Mouse (Mus musculus): Measurements from ENCODE around the gene Stk16. TPM values are rescaled to one million over a fixed set of nuclear protein-coding genes. Genes with fewer than 3 reads are reported as not detected.

Gene Stk16
- total RNA-seq, 2 experiments from 2014 or later = 90.5 to 91.4 TPM

DNA sequence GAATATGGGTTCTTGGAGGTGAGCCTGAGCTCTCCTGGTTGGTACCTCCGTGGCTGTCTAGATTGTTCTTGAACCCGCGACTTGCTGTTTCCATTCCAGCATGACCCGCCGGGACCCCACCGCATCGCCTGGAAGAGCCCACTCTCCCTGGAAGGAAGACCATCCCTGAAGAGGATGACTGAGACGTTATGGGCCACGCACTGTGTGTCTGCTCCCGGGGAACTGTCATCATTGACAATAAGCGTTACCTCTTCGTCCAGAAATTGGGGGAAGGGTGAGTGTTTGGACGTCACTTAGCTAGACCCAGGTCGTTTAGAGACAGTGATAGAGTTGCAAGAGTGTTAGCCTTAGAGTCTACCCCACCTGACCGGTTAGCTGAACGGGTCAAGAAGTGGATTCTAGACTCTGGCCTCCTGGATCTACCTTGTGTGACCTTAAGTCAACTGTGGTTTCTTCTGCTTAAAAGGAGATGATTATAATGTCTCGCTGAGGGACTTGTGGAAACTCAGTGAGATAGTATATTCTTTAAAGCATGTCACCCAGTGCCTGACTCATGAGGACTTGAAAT, 587 bp downstream of the Stk16 start:
- DNase-seq (ENCODE audit: low spot score in 2 of 2) = no peak

GRCm38 (mm10) chr1:75212542-75212941, 1.9 kb downstream of the Stk16 start:
- no peak for DNase-seq (ENCODE audit: low spot score in 2 of 2)

DNA sequence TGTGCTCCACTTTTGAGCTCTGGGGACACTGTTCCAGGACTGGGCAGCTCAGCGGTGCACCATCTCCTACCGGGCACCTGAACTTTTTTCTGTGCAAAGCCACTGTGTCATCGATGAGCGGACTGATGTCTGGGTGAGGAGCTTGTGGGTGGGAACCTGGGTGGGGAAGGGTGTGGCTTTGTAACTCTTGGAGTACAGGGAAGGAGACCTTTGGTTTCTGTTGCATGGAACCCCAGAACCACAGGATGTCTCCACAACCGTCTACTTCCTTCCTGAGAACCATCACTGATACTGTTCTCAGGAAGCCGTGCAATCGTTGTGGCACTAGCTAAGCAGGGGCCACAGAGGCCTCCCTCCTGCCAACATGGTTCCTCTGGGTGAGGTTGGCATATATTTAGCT, 2.5 kb downstream of the Stk16 start:
- DNase-seq (ENCODE audit: low spot score in 2 of 2) = no peak

DNA sequence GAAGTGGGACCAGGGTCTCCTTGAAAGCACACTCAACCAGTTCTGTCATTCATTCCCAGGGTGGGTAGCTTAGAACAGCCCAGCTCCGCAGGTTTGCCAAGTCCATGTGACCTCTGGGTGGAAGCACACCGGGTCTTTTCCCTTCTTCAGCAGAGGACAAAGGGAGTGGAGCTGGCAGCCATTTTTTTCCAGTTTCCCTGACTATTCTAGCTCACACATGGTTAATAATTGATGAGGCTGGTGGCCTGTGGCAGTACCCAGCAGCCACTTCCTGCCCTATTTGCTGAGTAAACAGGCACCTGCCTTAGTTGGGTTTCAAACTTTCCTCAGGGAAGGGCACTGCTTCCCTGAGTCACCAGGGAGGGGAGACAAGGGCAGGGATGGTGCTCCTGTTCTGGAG, 3.8 kb downstream of the Stk16 start:
- DNase-seq (ENCODE audit: low spot score in 2 of 2) = no peak

DNA sequence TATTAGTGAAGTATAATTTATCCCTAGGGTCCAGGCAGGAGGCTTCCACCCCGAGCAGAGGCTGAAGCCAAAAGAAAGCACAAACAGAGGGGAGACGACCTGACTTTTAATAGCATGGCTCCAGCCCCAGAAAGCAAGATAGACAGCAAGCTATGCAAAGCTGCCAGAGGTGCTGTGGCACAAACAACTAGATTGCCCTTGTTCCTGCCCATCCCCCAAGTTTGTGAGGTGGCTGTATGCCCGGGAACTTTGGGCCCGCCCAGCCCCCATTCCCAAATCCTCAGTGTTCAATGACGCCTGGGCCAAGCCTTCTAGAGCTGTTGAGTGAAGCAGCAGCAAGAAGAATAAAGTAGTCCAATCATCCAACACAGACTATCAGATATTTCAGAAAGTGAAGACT, 4.2 kb downstream of the Stk16 start:
- peak; percentile 66 to 85 for DNase-seq (ENCODE audit: low spot score in 2 of 2)

DNA sequence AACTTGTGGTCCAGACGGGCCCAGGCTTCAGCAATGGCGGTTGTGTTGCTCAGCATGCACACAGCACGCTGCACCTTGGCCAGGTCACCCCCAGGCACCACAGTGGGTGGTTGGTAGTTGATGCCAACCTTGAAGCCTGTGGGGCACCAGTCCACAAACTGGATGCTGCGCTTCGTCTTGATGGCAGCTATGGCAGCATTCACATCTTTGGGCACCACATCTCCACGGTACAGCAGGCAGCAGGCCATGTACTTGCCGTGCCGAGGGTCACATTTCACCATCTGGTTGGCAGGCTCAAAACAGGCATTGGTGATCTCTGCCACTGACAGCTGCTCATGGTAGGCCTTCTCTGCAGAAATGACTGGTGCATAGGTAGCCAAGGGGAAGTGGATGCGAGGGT, 5.1 kb downstream of the Stk16 start:
- DNase-seq (ENCODE audit: low spot score in 2 of 2) = no peak

- no peak for DNase-seq (ENCODE audit: low spot score in 2 of 2)
These were observed 6.4 kb downstream of the Stk16 start for GRCm38 (mm10) chr1:75216797-75217585.

DNA sequence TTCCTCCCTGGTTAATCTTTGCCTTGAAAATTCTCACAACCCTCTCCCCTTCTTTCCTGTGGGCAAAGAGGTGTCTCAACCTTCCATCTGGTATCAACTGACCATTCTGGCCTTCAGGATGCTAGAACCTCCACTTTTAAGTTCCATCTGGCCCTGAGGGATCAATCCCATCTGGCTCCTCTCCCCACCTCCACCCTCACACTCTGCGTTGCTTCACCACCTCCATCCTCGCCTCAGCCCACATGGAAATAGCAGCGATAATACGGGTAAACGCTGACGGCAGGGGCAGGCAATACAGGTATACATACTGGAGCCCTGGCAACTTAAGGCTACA, 7.2 kb downstream of the Stk16 start:
- DNase-seq (ENCODE audit: low spot score in 2 of 2) = no peak

DNA sequence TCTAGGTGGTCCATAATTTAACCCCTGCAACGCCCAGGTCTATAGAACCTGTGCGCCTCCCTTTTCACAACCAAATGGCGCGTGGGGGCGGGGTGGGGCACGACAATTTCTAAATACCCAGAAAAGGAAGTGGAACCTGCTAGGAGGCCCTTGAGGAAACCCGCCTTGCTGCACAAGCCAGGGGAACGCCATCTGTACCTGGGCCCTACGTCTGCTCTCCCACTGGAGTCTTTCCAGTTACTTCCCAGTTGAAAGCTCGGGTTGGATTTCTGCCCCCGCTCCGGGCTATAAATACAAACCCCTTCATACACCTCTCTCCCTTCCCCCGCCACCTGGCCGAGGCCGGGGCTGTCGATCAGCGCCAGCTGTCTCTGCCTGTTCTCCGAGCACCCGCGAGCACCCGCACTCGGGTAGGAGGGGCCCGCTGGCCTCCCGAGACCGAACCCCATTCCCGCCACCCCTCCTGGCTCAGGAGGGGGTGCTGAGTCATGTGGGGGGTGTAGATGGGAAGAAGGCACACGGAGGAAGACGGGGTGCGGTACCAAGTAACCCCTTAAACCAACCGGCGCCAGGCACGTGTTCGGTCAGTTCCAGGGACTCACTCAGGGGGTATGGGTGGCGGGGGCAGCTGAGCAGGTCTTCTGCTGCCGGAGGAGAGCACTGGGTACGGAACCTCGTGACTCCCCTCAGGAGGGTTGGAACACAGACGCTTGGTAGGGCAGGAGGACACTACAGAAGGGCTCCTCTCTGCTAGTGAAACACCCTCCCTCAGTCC, 7.8 kb downstream of the Stk16 start:
- peak; percentile 52 to 60 for DNase-seq (ENCODE audit: low spot score in 2 of 2)

- peak; percentile 84 to 91 for DNase-seq (ENCODE audit: low spot score in 2 of 2)
These were observed 8.4 kb downstream of the Stk16 start for GRCm38 (mm10) chr1:75219078-75219477.

DNA sequence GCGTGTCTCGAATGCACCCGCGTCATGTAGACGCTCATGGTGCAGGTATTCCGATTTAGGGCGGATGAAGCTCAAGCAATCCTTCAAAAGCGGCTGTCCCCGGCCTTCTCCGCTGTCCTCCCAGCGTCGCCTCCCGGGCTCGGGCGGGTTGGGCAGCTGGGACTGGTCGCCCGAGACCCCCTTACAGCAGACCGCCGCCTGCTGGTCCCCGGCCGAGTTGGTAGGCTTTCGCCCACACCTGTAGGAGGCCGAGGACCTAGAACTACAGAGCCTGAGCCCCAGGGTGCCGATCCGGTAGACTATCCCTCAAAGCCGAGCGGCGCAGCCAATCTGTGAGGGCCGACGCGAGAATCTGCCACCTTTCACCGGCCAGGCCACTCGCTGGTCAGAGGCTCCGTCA, 8.9 kb downstream of the Stk16 start, which contains the start of gene Tuba4a:
Gene Tuba4a, minus strand, starts transcription at position 335 of the 400 bp plus-strand sequence.
- DNase-seq (ENCODE audit: low spot score in 2 of 2) = no peak

GRCm38 (mm10) chr1:75221538-75221937, 10.9 kb downstream of the Stk16 start:
- DNase-seq (ENCODE audit: low spot score in 2 of 2) = no peak

- DNase-seq (ENCODE audit: low spot score in 2 of 2) = no peak
These were observed 12.3 kb downstream of the Stk16 start for GRCm38 (mm10) chr1:75222926-75223325.

DNA sequence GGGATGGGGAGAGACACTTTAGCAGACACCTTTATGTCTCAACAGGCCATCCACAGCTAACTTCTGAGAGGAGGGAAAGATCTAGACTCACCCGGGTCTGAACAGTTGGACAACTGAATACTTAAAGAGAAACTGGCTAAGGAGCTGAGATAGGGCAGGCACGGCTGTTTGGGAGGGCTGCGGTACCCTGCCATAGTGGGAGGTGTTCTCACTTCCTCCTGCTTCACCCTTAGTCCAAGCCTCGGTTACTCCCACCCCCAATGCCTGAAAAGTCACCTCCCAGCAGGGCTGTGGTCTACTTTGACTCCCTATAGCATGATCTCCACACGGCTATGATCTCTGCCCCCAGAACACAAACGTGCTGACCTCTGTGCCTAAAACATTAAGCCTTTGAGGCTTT, 12.9 kb downstream of the Stk16 start:
- DNase-seq (ENCODE audit: low spot score in 2 of 2) = no peak

- DNase-seq (ENCODE audit: low spot score in 2 of 2) = no peak
These were observed 14.8 kb downstream of the Stk16 start for GRCm38 (mm10) chr1:75225473-75225872.

GRCm38 (mm10) chr1:75226138-75226537, 15.5 kb downstream of the Stk16 start:
- DNase-seq (ENCODE audit: low spot score in 2 of 2) = no peak

DNA sequence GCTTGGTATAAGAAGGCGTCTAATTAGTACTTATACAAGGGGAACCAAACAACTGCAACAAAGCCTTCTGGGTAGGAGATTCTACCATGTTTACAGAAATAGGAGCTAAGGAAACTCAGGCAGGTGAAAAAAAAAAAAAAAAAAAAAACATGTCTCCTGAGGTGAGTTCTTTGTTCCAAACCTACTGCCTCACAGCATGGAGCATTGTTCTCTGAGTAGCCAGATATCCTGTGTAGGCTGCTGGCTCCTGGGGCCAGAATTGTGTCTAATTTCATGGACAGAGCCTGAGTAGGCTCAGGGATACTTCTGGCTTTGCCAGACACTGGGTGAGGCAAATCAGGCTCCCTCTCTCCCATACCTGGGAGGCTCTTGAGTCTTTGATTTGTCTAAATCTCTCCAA, 17.0 kb downstream of the Stk16 start:
- DNase-seq (ENCODE audit: low spot score in 2 of 2) = no peak

GRCm38 (mm10) chr1:75229158-75229557, 18.5 kb downstream of the Stk16 start:
- DNase-seq (ENCODE audit: low spot score in 2 of 2) = no peak

GRCm38 (mm10) chr1:75230335-75230994, 19.8 kb downstream of the Stk16 start:
- DNase-seq (ENCODE audit: low spot score in 2 of 2) = no peak

DNA sequence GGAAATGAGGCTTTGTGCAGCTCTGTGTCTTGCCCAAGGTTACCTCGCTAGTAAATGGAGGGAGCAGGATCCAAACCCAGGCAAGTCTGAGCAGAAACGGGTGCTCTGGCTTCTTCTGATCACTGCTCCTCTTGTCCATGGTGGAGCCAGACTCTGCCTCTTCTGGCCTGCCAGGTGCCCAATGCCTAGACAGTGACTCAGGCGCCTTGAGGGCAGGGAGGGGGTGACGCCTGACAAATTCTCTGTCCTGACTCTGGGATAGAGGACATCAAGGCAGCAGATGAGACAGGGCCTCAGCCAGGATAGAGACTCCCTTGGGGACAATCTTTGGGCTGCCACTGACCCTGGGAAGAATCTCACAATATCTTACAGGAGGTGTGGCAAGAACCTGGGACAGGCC, 20.6 kb downstream of the Stk16 start:
- no peak for DNase-seq (ENCODE audit: low spot score in 2 of 2)

DNA sequence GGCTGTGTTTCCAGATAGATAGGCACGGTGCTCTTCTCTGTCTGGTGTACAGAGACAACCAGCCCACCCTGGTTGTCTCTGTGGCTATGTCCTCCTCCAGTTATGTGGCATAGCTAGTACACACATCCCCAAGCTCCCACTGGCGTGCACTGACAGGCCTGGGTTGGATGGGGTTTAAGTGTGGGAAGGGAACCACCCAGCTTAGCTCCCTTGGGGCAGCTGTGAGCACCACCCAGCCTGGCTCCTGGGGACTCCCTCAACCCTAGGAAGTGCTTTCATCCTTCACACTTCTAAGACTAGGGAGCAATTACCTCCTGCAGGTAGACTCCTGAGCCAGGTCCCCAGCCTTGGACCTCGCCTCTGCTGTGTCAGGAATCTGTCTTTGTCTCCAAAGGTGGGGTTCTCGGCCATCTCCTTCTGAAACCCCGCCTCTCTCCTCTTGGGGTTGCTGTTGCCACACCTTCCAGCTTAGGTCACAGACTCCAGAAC, 21.1 kb downstream of the Stk16 start, which contains the start of gene A630095N17Rik:
Gene A630095N17Rik, minus strand, starts transcription at position 439 of the 489 bp plus-strand sequence.
- no peak for DNase-seq (ENCODE audit: low spot score in 2 of 2)

Data from layer of hippocampus, postnatal 14 days (tissue).